Mouse (Mus musculus) gastrocnemius, postnatal 14 days (tissue): ENCODE results near the gene Ifi44. TPM values are rescaled to one million over a fixed set of nuclear protein-coding genes. Genes with fewer than 3 reads are reported as not detected.
A peak's percentile ranks its signal among the peaks of the same experiment; 100 is the strongest.

Experiments
- DNase-seq: peaks from one replicate; pipeline ENCODE4 v3.0.0; 2021; ENCODE audit warnings: mixed read lengths
- intact Hi-C: fragments of 180-260 bp; cut with DNase I; formaldehyde crosslinking; loops from one replicate; pipeline ENCODE4 v1.15.1; 2025; ENCODE audit warnings: low total_unique reads
- long read RNA-seq, 2 experiments: library from polyadenylated mRNA; stranded (forward); transcript quantifications; one replicate each; pipeline ENCODE4 v2.0.0; 2021
- total RNA-seq, 2 experiments: library from RNA; stranded (reverse); gene quantifications; 2 replicates each; pipeline ENCODE4 v1.2.3; 2021

The Ifi44 gene
- total RNA-seq, result not detected
- long read RNA-seq, experiment 1, result 0 reads
- long read RNA-seq, experiment 2, result 0 reads

GRCm38 (mm10) chr3:151749737-151750136 is at the start of gene Ifi44:
Ifi44 (minus strand) TSS chr3:151749960.
- no peak for DNase-seq

GRCm38 (mm10) chr3:151788622-151789021 is 38.9 kb upstream of the Ifi44 start:
- DNase-seq, result no peak
- intact Hi-C loops, result no loop called here

More at GRCm38 (mm10) chr3:151749737-151750136, at the start of gene Ifi44:
- intact Hi-C loops, result no loop called here

- intact Hi-C loops, result no loop called here
- DNase-seq, result peak; percentile 18
Measured at GRCm38 (mm10) chr3:151775089-151775488, 25.3 kb upstream of the Ifi44 start.

DNA sequence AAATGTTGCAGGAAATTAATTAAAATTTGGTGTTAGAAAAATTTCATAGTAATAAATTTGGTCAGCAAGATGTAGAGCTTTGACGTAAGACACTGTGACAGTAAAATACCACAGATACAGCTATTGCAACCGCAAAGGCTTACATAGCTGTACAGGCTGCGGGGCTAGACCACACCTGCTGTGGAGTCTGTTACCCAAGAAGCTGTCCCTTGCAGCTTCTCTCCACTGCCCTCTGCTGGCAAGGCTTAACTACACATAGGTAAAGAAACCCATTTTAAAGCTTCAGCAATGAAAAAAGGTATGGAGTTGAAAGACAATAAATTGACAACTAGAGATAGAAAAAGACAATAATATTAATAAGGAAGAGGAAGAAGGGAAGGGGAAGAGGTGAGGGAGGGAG is 21.3 kb upstream of the Ifi44 start:
- peak; percentile 40 for DNase-seq
- intact Hi-C loops, result loop anchor here (5.0 kb wide), 1 partner anchor 54 kb away; no protein-coding TSS in a partner anchor

- DNase-seq, result no peak
- intact Hi-C loops, result no loop called here
Measured at GRCm38 (mm10) chr3:151748514-151748913, 1.2 kb downstream of the Ifi44 start.

DNA sequence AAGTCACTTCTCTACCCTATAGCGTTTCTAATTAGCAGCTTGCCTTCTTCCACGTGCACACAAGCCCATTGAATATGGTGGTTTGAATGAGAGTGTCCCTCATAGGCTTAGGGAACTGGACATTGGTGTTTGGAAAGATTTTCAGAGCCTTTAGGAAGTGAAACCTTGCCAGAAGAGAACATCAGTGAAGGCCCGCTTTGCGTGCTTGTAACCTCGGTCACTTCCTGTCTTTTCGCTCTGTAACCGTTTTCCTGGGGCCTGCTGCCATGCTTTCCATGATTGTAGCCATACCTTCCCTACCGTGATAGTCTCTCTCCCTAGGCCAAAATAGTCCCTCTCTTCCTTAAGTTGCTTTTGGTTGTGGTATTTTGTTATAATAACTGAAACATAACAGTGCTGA is 3.7 kb downstream of the Ifi44 start:
- no peak for DNase-seq
- intact Hi-C loops, result no loop called here

DNA sequence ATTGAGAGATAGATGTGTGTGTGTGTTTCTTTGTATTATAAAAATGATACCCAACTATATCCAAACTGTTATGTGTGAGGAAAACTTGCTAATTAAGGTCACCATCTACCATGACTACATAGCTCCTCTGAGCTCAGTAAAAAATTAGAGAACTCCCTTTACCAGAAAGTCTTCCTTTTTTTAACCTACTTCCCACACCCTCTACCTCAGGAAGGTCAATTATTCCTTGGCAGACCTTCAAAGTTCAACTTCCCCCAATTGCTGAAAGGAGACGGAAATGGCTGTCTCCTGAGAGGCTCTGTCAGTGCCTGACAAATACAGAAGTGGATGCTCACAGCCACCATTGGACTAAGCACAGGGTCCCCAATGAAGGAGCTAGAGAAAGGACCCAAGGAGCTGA is 7.5 kb downstream of the Ifi44 start:
- intact Hi-C loops, result no loop called here
- DNase-seq, result no peak

GRCm38 (mm10) chr3:151716246-151716645 is 33.5 kb downstream of the Ifi44 start:
- intact Hi-C loops, result loop anchor here (5.0 kb wide), 2 partner anchors 56 to 376 kb away; no protein-coding TSS in a partner anchor
- DNase-seq, result no peak

- DNase-seq, result no peak
- intact Hi-C loops, result no loop called here
Measured at GRCm38 (mm10) chr3:151707335-151707734, 42.4 kb downstream of the Ifi44 start.

Other genes with a start within 250 kb of the Ifi44 start
- not detected for gene Ifi44l, start 12.9 kb upstream of the Ifi44 start, total RNA-seq
- gene Ptgfr, start 87.7 kb upstream of the Ifi44 start, total RNA-seq, result 1 to 10 TPM; 1.3 to 1.7 TPM